Mouse (Mus musculus) kidney, adult 2 months (tissue): ENCODE measurements around the gene 6820408C15Rik.

Experiments used
- CTCF ChIP-seq: fragments of 200-500 bp; conservative IDR thresholded peaks from 2 replicates; pipeline ENCODE4 v1.5.1; 2011; ENCODE audit warnings: low read depth, mild to moderate bottlenecking, control low read depth, low read length, moderate library complexity, mixed read lengths; ENCODE audit not compliant: insufficient read depth, insufficient read length
- POLR2A ChIP-seq: fragments of 200-500 bp; IDR thresholded peaks from one replicate; pipeline ENCODE4 v1.6.1; 2011; ENCODE audit warnings: low read depth, low read length, control low read depth

GRCm38 (mm10) chr2:152384191-152384590 lies 31.2 kb upstream of the 6820408C15Rik start:
- TF ChIP-seq CTCF = no peak
- no peak for TF ChIP-seq POLR2A
